Mouse (Mus musculus) splenic B cell, adult 2 months (primary cell): ENCODE measurements around the gene Tagln2.

Source experiments
- DNase-seq: peaks from one replicate; pipeline ENCODE4 v3.0.0-alpha.2; 2011; ENCODE audit warnings: low read depth, low spot score
- H3K27me3 ChIP-seq: 2 replicates; pipeline ENCODE4 v1.6.1; 2012; ENCODE audit warnings: mild to moderate bottlenecking, low read length, moderate library complexity, mixed read lengths; ENCODE audit not compliant: control insufficient read depth, poor library complexity, insufficient read depth, severe bottlenecking
- H3K36me3 ChIP-seq: 2 replicates; pipeline ENCODE4 v1.6.1; 2012; ENCODE audit warnings: mild to moderate bottlenecking, low read length, moderate library complexity, mixed read lengths; ENCODE audit not compliant: control insufficient read depth, poor library complexity, insufficient read depth, severe bottlenecking

Gene Tagln2

GRCm38 (mm10) chr1:172504756-172505155, 4.9 kb downstream of the Tagln2 start:
- no peaks in the 10 kb centered on the region for H3K27me3 ChIP-seq
- DNase-seq: no peak

GRCm38 (mm10) chr1:172507001-172507400, 7.2 kb downstream of the Tagln2 start:
- H3K27me3 ChIP-seq: no peaks in the 10 kb centered on the region
- no peak for DNase-seq
- H3K36me3 ChIP-seq: peaks cover 3% of the 10 kb centered on the region; the same call in 1 of the 2 replicates

More at GRCm38 (mm10) chr1:172504756-172505155, 4.9 kb downstream of the Tagln2 start:
- peaks cover 3% of the 10 kb centered on the region; the same call in 1 of the 2 replicates for H3K36me3 ChIP-seq

- no peaks in the 10 kb centered on the region for H3K27me3 ChIP-seq
- DNase-seq: no peak
- peaks cover 3% of the 10 kb centered on the region; the same call in 1 of the 2 replicates for H3K36me3 ChIP-seq
Measured at GRCm38 (mm10) chr1:172507701-172508100, 7.9 kb downstream of the Tagln2 start.

- H3K36me3 ChIP-seq: peaks cover 3% of the 10 kb centered on the region; the same call in 1 of the 2 replicates
- DNase-seq: no peak
- H3K27me3 ChIP-seq: no peaks in the 10 kb centered on the region
Measured at GRCm38 (mm10) chr1:172508172-172508571, 8.3 kb downstream of the Tagln2 start.

GRCm38 (mm10) chr1:172509235-172509634, 9.4 kb downstream of the Tagln2 start:
- H3K36me3 ChIP-seq: peaks cover 3% of the 10 kb centered on the region; the same call in 1 of the 2 replicates
- no peaks in the 10 kb centered on the region for H3K27me3 ChIP-seq
- no peak for DNase-seq

- peaks cover 3% of the 10 kb centered on the region; the same call in 1 of the 2 replicates for H3K36me3 ChIP-seq
- DNase-seq: no peak
- no peaks in the 10 kb centered on the region for H3K27me3 ChIP-seq
Measured at GRCm38 (mm10) chr1:172509983-172510382, 10.1 kb downstream of the Tagln2 start.

GRCm38 (mm10) chr1:172510421-172510972, 10.7 kb downstream of the Tagln2 start:
- Histone ChIP-seq H3K27me3 (no peaks in the 10 kb centered on the region), H3K36me3 (peaks cover 3% of the 10 kb centered on the region; the same call in 1 of the 2 replicates)
- DNase-seq: no peak

- peak; percentile 83 for DNase-seq
- no peaks in the 10 kb centered on the region for H3K27me3 ChIP-seq
- no peaks in the 10 kb centered on the region for H3K36me3 ChIP-seq
Measured at GRCm38 (mm10) chr1:172512962-172513361, 13.1 kb downstream of the Tagln2 start.

- peak; percentile 88 for DNase-seq
- no peaks in the 10 kb centered on the region for H3K27me3 ChIP-seq
- no peaks in the 10 kb centered on the region for H3K36me3 ChIP-seq
Measured at GRCm38 (mm10) chr1:172513525-172514212, 13.8 kb downstream of the Tagln2 start.

GRCm38 (mm10) chr1:172514213-172514529, 14.3 kb downstream of the Tagln2 start:
- H3K36me3 ChIP-seq: no peaks in the 10 kb centered on the region
- no peak for DNase-seq
- H3K27me3 ChIP-seq: no peaks in the 10 kb centered on the region

GRCm38 (mm10) chr1:172514551-172515268, 14.9 kb downstream of the Tagln2 start:
- Histone ChIP-seq H3K36me3 (no peaks in the 10 kb centered on the region), H3K27me3 (no peaks in the 10 kb centered on the region)
- no peak for DNase-seq

GRCm38 (mm10) chr1:172515396-172515795, 15.5 kb downstream of the Tagln2 start:
- DNase-seq: no peak
- Histone ChIP-seq H3K36me3 (no peaks in the 10 kb centered on the region), H3K27me3 (no peaks in the 10 kb centered on the region)

- peak; percentile 48 for DNase-seq
- H3K27me3 ChIP-seq: no peaks in the 10 kb centered on the region
- no peaks in the 10 kb centered on the region for H3K36me3 ChIP-seq
Measured at GRCm38 (mm10) chr1:172518013-172518412, 18.2 kb downstream of the Tagln2 start.

- no peaks in the 10 kb centered on the region for H3K27me3 ChIP-seq
- DNase-seq: no peak
- no peaks in the 10 kb centered on the region for H3K36me3 ChIP-seq
Measured at GRCm38 (mm10) chr1:172519644-172520043, 19.8 kb downstream of the Tagln2 start.
